Mouse (Mus musculus) urinary bladder, adult 2 months (tissue): ENCODE data around the gene Tmcc3. TPM values are rescaled to one million over a fixed set of nuclear protein-coding genes. Genes with fewer than 3 reads are reported as not detected.

Experiments
- DNase-seq: peaks from one replicate; pipeline ENCODE4 v3.0.0; 2022; ENCODE audit warnings: low spot score
- polyA plus RNA-seq: library from polyadenylated mRNA; depleted of rRNA; stranded (reverse); fragments of >200 nt; gene quantifications from 2 replicates; pipeline ENCODE4 v1.2.3, GENCODE M21; 2012

Tmcc3 gene
- polyA plus RNA-seq, 1 experiment = 18.3 TPM

DNA sequence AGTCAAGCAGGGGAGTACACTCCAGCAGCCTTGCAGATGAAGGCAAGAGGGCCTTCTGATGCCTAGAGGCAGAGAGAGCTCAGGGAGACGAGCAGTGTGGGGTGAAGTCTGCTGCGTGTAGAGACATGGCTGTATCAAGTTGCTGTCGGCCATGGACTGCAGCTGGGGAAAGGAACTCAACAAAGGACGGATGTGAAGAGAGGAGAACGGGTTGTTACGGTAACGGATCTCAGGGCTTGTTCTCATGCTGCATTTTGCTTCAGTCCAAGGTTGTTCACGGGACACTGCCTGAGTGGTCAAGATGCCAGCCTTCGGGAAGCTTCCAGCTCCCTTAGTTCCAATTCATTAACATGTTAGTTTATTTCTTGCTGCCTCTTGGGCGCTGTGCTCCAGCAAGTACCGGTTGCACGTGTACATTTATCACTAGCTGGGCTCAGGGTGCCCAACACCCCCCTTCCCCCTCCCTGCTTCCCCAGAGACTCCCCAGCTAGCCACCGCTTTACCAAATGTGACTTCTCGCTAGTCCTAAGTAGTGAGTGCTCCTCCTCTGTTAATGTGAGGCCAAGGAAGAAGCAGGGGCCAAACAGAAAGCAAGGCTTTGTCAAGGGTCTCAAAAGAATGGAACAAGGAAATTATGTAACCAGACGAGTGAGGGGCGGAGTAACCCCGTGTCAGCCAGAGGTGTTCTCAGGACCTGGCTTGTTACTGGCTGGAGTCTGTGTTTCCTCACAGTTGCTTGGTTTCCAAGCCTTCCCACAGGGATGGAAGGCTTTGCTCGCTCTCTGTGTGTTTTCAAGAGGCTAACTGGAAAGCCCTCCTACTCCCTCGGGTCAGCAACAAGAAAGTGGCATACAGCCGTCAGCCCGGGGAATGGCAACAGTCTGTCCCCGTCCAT is 104.4 kb downstream of the Tmcc3 start:
- DNase-seq = no peak

GRCm38 (mm10) chr10:94417643-94418042 is 105.9 kb downstream of the Tmcc3 start:
- DNase-seq = no peak

GRCm38 (mm10) chr10:94426000-94426920 is 114.5 kb downstream of the Tmcc3 start:
- no peak for DNase-seq

DNA sequence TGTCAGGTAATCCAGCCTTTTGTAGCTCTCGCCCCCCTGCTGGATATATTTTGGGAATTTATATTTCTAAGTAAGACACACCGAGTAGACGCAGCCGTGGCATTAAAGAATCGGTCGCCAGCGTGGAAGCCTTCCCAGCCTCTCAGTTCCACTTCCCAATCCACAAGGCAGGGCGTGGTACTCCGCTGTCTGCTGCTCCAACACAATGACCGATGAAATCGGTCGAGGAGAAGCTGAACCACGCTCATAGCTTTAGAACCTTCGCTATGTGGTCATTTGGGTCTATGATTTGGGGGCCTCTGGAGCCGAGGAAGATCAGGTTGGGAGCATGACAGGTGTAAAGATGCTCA is 115.1 kb downstream of the Tmcc3 start:
- DNase-seq = no peak

DNA sequence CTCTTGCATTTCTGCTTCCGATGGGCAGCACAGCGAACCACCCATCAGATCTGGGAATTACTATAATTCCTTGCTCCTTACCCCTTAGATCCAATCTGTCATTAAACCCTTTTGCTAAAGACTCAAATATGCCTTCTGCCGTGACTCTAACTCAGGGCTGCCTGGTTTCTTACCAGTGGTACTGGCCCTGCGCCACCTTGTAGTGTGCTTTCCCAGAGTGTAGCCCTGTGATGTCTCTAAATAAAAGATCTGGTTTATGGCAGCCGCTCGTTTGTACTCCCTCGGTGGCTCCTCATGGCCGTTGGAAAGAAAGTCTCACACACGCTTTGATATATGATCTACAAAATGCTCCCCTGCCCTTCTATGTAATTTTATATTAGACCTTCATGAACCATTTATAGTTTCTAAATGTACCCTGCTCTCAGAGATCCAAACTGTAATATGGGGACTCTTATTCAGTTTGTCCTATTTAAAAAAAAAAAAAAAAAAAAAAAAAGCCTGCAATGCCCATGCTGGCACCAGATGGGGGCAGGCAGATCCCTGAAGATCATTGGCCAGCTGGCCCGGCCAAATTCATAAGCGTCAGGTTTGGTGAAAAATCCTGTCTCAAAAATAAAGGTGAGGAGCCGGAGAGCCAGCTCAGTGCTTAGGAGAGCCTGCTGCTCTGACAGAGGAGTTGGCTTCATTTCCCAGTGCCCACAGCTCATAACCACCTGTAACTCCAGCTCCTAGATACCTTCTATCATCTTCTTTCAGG is 116.6 kb downstream of the Tmcc3 start:
- no peak for DNase-seq

DNA sequence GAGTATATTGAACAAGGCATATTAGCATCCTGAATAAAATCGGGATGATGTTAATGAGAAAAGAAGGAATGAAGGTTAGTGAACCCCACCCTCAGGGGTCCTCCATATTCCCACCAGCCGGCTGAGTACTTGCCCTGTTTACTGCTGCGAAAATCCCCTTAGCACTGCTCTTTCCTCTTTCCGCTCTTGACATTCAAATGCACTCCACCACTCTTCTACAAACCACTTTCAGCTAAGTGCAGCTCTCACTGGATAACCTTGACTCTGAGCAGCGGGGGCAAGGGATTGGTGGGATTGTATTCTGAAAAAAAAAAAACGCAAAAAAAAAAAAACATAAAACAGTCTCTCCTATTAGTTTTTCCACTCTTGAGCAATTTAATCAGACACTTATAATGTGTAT is 118.8 kb downstream of the Tmcc3 start:
- no peak for DNase-seq

- no peak for DNase-seq
Observed at GRCm38 (mm10) chr10:94432933-94433332, 121.2 kb downstream of the Tmcc3 start.

GRCm38 (mm10) chr10:94433901-94434300 is 122.2 kb downstream of the Tmcc3 start:
- DNase-seq = no peak

- no peak for DNase-seq
Observed at GRCm38 (mm10) chr10:94442725-94443124, 131.0 kb downstream of the Tmcc3 start.

- no peak for DNase-seq
Observed at GRCm38 (mm10) chr10:94443453-94443852, 131.7 kb downstream of the Tmcc3 start.

DNA sequence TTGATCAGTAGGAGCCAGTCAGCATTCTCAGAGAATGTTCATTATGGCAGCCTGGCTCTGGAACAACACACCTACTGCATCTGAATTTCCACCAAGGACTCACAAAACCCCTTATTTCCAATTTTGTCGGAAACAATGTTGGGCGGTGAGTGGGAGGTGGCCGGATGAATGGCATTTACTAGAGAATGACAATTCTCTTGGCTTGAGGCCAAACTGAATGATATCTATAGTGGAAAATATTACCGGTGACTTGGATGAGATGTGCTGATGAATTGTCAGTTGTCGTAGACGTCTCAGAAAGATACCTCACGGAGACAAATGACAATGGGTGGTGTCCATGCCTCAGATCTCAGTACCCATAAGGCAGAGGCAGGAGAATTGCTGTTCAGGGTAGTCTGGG is 133.4 kb downstream of the Tmcc3 start:
- DNase-seq = no peak

DNA sequence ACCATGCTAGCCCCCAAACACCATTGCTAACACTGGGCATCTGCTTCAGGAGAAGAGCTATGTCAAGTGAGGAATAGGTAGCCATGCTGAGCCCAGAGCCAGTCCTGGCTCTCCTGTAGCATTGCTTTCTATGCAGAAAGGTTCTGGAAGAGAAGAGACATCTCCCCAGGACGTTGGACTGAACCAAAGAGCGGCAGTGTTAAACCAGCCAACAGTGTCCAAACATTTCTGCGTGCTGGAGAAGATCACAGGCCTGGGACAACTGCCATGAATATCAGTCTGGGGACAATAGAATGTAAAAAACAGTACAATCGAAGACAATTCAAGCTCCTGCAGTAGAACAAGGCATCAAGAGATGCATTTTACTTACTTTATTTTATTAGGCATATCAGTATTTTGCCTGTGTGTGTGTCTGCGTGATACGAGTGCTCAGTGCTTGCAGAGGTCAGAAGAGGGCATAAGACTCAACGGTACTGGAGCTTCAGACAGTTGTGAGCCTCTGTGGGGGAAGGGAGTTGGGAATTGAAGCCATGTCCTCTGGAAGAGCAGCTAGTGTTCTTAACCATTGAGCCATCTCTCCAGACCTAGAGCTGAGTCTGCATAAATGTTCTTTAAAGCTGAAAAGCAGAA is 134.7 kb downstream of the Tmcc3 start:
- no peak for DNase-seq

- no peak for DNase-seq
Observed at GRCm38 (mm10) chr10:94449676-94450075, 137.9 kb downstream of the Tmcc3 start.

DNA sequence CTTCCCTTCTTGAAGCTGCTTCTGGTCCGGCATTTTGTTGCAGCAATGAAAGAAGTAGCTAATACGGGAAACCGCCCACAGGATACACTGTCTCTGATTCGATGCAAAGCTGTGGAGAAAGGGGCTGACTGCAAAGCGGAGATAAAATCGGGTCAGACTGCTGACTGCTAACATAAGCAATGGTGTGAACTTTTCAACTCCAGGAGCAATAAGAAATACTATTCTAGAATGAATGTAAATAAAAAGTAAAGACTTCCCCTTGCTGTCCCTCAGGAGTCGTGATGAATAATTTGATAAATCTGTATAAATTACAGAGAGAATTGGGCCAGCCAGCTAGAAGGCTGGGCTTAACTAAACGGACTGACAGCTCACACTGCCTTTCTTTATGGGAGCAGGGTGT is 139.0 kb downstream of the Tmcc3 start:
- no peak for DNase-seq

GRCm38 (mm10) chr10:94457454-94457853 is 145.7 kb downstream of the Tmcc3 start:
- no peak for DNase-seq

DNA sequence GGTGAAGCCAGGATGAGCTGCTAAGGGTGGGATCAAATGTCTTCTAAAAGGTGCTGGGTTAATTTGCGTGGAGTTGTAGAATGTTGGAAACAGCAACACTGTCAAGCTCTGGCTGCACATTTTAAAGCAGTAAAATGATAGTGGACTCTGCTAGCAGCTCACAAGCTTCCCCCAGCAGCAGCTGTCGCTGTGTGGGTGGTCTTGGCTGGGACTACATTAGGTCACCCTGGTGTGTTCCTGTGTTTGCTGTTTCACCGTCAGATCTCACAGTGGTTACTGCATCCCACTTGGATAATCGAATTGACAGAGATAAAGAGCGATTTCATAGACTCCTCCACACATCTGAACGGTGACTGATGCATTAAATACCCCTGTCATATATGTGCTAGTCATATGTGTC is 146.9 kb downstream of the Tmcc3 start:
- DNase-seq = no peak

DNA sequence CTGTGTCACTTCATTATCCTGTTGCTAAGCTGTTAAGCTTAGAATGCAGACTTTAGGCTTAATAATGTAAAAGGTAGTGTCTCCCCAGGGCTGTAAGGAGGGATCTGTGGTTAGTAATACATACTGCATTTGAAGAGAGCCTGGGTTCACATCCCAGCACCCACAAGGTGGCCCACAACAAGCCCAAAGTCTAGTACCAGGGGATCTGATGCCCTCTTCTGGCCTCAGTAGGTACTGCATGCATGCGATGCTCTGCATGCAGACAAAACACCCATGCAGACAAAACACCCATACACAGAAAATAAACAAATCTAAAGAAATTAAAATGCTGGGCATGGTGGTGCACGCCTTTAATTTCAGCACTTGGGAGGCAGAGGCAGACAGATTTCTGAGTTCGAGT is 149.6 kb downstream of the Tmcc3 start:
- no peak for DNase-seq

GRCm38 (mm10) chr10:94461871-94462270 is 150.1 kb downstream of the Tmcc3 start:
- no peak for DNase-seq

- DNase-seq = no peak
Observed at GRCm38 (mm10) chr10:94462386-94463064, 150.8 kb downstream of the Tmcc3 start.

- DNase-seq = no peak
Observed at GRCm38 (mm10) chr10:94463410-94463809, 151.7 kb downstream of the Tmcc3 start.

GRCm38 (mm10) chr10:94465646-94466045 is 153.9 kb downstream of the Tmcc3 start:
- DNase-seq = no peak
